Mouse (Mus musculus) limb, embryonic 12.5 days (tissue): ENCODE measurements around the gene Col4a5. TPM values are rescaled to one million over a fixed set of nuclear protein-coding genes. Genes with fewer than 3 reads are reported as not detected.
A peak's percentile ranks its signal among the peaks of the same experiment; 100 is the strongest.

Experiments used
- ATAC-seq: fragments of 200-750 bp; cut with Nextera tagmentation; 2 replicates; pipeline ENCODE4 v1.8.0; 2017; ENCODE audit warnings: low read depth, moderate TSS enrichment; ENCODE audit not compliant: insufficient number of reproducible peaks, insufficient read depth, low FRiP score, low TSS enrichment
- H3K27ac ChIP-seq: fragments of 300-500 bp; sonication (generic); 2 replicates; pipeline ENCODE4 v1.5.1; 2016; ENCODE audit warnings: mild to moderate bottlenecking, moderate library complexity
- H3K27me3 ChIP-seq: fragments of 300-500 bp; sonication (generic); 2 replicates; pipeline ENCODE4 v1.6.1; 2016; ENCODE audit warnings: mild to moderate bottlenecking, moderate library complexity
- H3K36me3 ChIP-seq: fragments of 300-500 bp; sonication (generic); 2 replicates; pipeline ENCODE4 v1.6.1; 2016; ENCODE audit warnings: mild to moderate bottlenecking, moderate library complexity
- H3K4me1 ChIP-seq: fragments of 300-500 bp; sonication (generic); replicated peaks from 2 replicates; pipeline ENCODE4 v1.6.1; 2016
- H3K4me2 ChIP-seq: fragments of 300-500 bp; sonication (generic); 2 replicates; pipeline ENCODE4 v1.6.1; 2016; ENCODE audit warnings: mild to moderate bottlenecking, moderate library complexity
- H3K4me3 ChIP-seq: fragments of 300-500 bp; sonication (generic); replicated peaks from 2 replicates; pipeline ENCODE4 v1.5.1; 2016; ENCODE audit warnings: mild to moderate bottlenecking
- H3K9ac ChIP-seq: fragments of 300-500 bp; sonication (generic); replicated peaks from 2 replicates; pipeline ENCODE4 v1.6.1; 2016; ENCODE audit warnings: mild to moderate bottlenecking, moderate library complexity
- H3K9me3 ChIP-seq: fragments of 300-500 bp; sonication (generic); 2 replicates; pipeline ENCODE4 v1.6.1; 2016; ENCODE audit warnings: mild to moderate bottlenecking, moderate library complexity
- WGBS: fragments of 180-500 bp; shearing (Covaris S2); methylation state at CpG from one replicate; pipeline ENCODE4 v1.1.7; 2016; 5-methylcytosine and 5-hydroxymethylcytosine counted together
- polyA plus RNA-seq: library from polyadenylated mRNA; unstranded; fragments of >200 nt; fragmentation: Nextera tagmentation; extraction: Ambion mirVana; gene quantifications from 2 replicates; pipeline ENCODE4 v1.2.1, GENCODE M21; 2016

Col4a5 gene
- 11.2 and 12.4 TPM in 2 replicates for polyA plus RNA-seq

- peak; percentile 71; the same call in 1 of the 2 replicates for ATAC-seq
- Histone ChIP-seq H3K9me3 (no peaks in the 10 kb centered on the region), H3K4me3 (peak within 1 kb of the TSS; percentile 50), H3K4me1 (no peaks in the 10 kb centered on the region), H3K9ac (peak within 1 kb of the TSS; percentile 48; the same call in 1 of the 2 replicates), H3K27me3 (peaks cover 28% of the 10 kb centered on the region), H3K27ac (no peak within 1 kb of the TSS), H3K4me2 (peak within 1 kb of the TSS; percentile 55), H3K36me3 (no peaks in the 10 kb centered on the region)
- 16% methylated on average over 13 of the region's 13 CpGs for WGBS
Measured at GRCm38 (mm10) chrX:141475110-141475509, at the start of gene Col4a5. Gene Col4a5 (plus strand): TSS chrX:141475385.

DNA sequence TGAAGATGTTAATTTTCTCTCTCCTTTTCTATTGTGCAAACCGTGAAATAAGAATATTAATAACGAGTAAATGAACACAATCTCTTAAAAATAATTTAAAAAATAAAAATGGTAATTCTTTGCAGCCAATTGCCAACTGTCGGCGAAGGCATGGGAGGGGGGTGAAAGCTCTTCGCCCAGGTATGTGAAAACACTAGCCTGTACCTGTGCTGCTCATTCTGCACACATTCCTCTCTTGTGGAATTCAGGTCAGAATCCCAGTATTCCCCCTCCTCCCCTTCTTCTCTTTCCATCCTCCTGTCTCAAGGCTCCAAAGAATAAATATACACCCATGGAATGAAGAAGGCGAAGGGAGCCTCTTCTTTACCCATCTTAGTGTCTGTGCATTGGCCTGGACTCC, 38.4 kb upstream of the Col4a5 start:
- no peaks in the 10 kb centered on the region for H3K36me3 ChIP-seq
- H3K9ac ChIP-seq: no peak overlapping the region
- no peak for ATAC-seq
- 89% methylated on average over 6 of the region's 6 CpGs for whole genome bisulfite sequencing
- H3K9me3 ChIP-seq: no peaks in the 10 kb centered on the region
- H3K4me3 ChIP-seq: no peak overlapping the region
- H3K27me3 ChIP-seq: peaks cover 15% of the 10 kb centered on the region
- H3K4me2 ChIP-seq: no peak overlapping the region
- H3K4me1 ChIP-seq: no peaks in the 10 kb centered on the region
- H3K27ac ChIP-seq: no peak overlapping the region

DNA sequence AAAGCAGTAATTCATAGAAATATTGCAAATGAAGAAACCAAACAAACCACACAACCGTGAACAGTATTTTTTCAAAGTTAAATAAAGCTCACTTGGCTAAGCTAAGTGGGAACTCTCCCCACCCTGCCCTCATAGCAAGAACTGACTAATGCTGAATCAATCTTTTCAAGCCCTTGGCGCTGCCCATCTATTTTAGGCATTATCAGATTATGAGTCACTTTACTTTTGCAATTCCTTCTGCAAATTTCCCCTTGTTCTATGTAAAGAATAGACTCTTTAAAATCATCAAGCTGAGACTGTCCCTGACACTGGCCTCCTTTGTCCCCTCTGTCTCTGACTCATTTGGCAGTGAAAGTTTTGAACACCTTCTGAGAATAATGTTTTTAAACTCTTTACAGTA, 35.8 kb upstream of the Col4a5 start:
- Histone ChIP-seq H3K4me2 (no peak overlapping the region), H3K4me1 (no peaks in the 10 kb centered on the region), H3K27ac (no peak overlapping the region), H3K36me3 (no peaks in the 10 kb centered on the region), H3K27me3 (peaks cover 12% of the 10 kb centered on the region), H3K9ac (no peak overlapping the region), H3K9me3 (no peaks in the 10 kb centered on the region), H3K4me3 (no peak overlapping the region)
- WGBS: 74% methylated on average over 2 of the region's 2 CpGs
- ATAC-seq: no peak

GRCm38 (mm10) chrX:141447936-141448335, 27.2 kb upstream of the Col4a5 start:
- H3K4me3 ChIP-seq: no peak overlapping the region
- no peak overlapping the region for H3K9ac ChIP-seq
- no peak overlapping the region for H3K4me2 ChIP-seq
- H3K4me1 ChIP-seq: no peaks in the 10 kb centered on the region
- peaks cover 13% of the 10 kb centered on the region for H3K27me3 ChIP-seq
- no peaks in the 10 kb centered on the region for H3K9me3 ChIP-seq
- no peak overlapping the region for H3K27ac ChIP-seq
- no peak for ATAC-seq
- 69% methylated on average over 1 of the region's 1 CpGs for WGBS
- no peaks in the 10 kb centered on the region for H3K36me3 ChIP-seq

GRCm38 (mm10) chrX:141473470-141474302, 1.5 kb upstream of the Col4a5 start, which contains the start of gene Col4a6:
Gene Col4a6 (minus strand): TSS chrX:141474076.
- H3K4me1 ChIP-seq: no peaks in the 10 kb centered on the region
- H3K27me3 ChIP-seq: peaks cover 28% of the 10 kb centered on the region
- no peak within 1 kb of the TSS for H3K9ac ChIP-seq
- 18% methylated on average over 16 of the region's 16 CpGs for WGBS
- no peak within 1 kb of the TSS for H3K27ac ChIP-seq
- no peak for ATAC-seq
- H3K9me3 ChIP-seq: no peaks in the 10 kb centered on the region
- H3K36me3 ChIP-seq: no peaks in the 10 kb centered on the region
- peak within 1 kb of the TSS; percentile 50 for H3K4me3 ChIP-seq
- peak within 1 kb of the TSS; percentile 59 for H3K4me2 ChIP-seq

GRCm38 (mm10) chrX:141475566-141476327, 562 bp downstream of the Col4a5 start:
- Histone ChIP-seq H3K9ac (peak overlapping the region; percentile 48; the same call in 1 of the 2 replicates), H3K27me3 (peaks cover 25% of the 10 kb centered on the region), H3K9me3 (no peaks in the 10 kb centered on the region), H3K4me3 (peak overlapping the region; percentile 50), H3K27ac (no peak overlapping the region), H3K4me1 (no peaks in the 10 kb centered on the region), H3K4me2 (peak overlapping the region; percentile 55), H3K36me3 (no peaks in the 10 kb centered on the region)
- 14% methylated on average over 14 of the region's 14 CpGs for WGBS
- ATAC-seq: peak; percentile 52; the same call in 1 of the 2 replicates

DNA sequence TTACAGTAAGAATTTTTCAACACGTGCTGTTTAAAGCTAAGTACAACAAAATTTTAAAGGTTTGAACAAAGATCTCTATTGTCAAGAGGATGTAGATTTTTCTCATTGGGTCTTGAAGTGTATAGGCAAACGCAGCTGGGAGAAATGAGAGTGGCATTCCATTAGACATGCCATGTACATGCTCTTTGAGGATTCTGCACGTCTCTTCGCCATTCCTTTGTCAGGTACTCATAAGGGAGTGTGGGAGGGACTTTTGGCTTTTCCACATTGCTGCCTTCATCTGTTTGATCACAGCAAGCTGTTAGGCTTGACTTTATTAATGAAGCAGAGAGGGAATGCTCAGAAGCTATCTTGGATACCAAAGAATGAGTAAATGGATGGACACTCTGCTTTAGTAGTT, 19.4 kb downstream of the Col4a5 start:
- ATAC-seq: no peak
- no peak overlapping the region for H3K4me3 ChIP-seq
- no peak overlapping the region for H3K9ac ChIP-seq
- H3K4me1 ChIP-seq: no peaks in the 10 kb centered on the region
- no peak overlapping the region for H3K4me2 ChIP-seq
- H3K27ac ChIP-seq: no peak overlapping the region
- H3K9me3 ChIP-seq: no peaks in the 10 kb centered on the region
- no peaks in the 10 kb centered on the region for H3K36me3 ChIP-seq
- H3K27me3 ChIP-seq: no peaks in the 10 kb centered on the region; the same call in 1 of the 2 replicates
- 80% methylated on average over 4 of the region's 4 CpGs for WGBS

- no peaks in the 10 kb centered on the region for H3K27me3 ChIP-seq
- no peak overlapping the region for H3K9ac ChIP-seq
- 96% methylated on average over 1 of the region's 1 CpGs for WGBS
- H3K4me1 ChIP-seq: no peaks in the 10 kb centered on the region
- no peaks in the 10 kb centered on the region for H3K9me3 ChIP-seq
- H3K36me3 ChIP-seq: no peaks in the 10 kb centered on the region
- no peak for ATAC-seq
- no peak overlapping the region for H3K27ac ChIP-seq
- no peak overlapping the region for H3K4me3 ChIP-seq
- H3K4me2 ChIP-seq: no peak overlapping the region
Measured at GRCm38 (mm10) chrX:141503125-141503524, 27.9 kb downstream of the Col4a5 start.

DNA sequence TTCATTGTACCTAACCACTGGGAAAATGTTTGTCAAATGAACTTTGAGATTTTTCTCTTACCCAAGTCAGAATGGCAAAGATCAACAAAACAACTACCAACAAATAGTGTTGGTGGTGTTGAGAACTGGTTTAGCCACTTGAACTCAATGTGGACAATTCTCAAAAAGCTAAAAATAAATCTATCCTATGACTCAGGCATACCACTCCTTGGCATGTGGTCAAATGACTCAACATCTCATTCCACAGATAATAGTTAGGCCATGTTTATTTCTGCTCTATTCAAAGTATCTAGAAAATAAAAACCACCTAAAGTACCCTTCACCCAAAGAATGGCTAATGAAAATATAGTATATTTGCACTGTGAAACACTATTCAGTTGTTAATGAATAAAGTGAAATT, 58.3 kb downstream of the Col4a5 start:
- no peaks in the 10 kb centered on the region for H3K36me3 ChIP-seq
- H3K27ac ChIP-seq: no peak overlapping the region
- no peaks in the 10 kb centered on the region for H3K9me3 ChIP-seq
- no peaks in the 10 kb centered on the region for H3K4me1 ChIP-seq
- ATAC-seq: no peak
- H3K9ac ChIP-seq: no peak overlapping the region
- no peak overlapping the region for H3K4me3 ChIP-seq
- H3K27me3 ChIP-seq: no peaks in the 10 kb centered on the region
- H3K4me2 ChIP-seq: no peak overlapping the region

DNA sequence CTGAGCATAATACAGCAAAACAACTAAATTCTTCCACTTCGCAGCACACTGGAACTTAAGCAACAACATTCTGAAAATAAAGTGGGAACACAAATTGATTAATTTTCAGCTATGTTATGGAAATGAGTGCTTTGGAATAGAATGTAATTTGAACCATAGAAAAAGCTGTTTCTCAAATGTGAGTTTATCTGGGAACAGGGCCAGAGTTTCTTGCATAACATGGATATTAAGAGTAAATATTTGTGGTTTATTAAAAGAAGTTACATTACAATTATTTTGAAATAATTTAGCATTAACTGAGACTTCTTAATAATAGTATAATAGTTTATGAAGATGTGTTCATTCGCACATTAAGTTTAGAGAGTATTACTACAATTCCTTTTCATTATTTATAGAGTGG, 72.3 kb downstream of the Col4a5 start:
- Histone ChIP-seq H3K36me3 (no peaks in the 10 kb centered on the region), H3K9ac (no peak overlapping the region), H3K9me3 (no peaks in the 10 kb centered on the region), H3K27me3 (peaks cover 3% of the 10 kb centered on the region; the same call in 1 of the 2 replicates), H3K4me3 (no peak overlapping the region), H3K4me1 (no peaks in the 10 kb centered on the region), H3K4me2 (no peak overlapping the region), H3K27ac (no peak overlapping the region)
- no peak for ATAC-seq
- WGBS: 82% methylated on average over 2 of the region's 2 CpGs

DNA sequence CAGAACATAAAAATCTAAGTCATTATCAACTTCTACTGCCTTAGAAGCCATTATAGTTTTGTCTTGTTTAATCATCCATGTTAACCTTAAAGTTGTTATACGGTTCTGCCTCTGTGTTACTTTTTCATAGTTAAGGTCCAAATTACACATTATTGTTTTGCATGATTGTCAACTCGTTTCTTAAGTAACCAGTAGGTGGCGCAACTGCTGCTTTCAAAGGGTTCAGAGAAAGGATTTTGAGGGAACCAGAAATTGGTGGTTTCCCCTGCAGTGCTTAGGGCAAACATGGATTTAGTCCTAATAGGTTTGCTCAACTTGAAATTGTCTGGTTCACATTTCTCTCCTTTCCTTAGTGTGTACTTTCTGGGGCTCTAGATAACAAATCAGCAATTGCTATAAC, 115.1 kb downstream of the Col4a5 start:
- 24% methylated on average over 3 of the region's 3 CpGs for WGBS
- H3K4me1 ChIP-seq: no peaks in the 10 kb centered on the region
- H3K27ac ChIP-seq: no peak overlapping the region
- no peaks in the 10 kb centered on the region for H3K9me3 ChIP-seq
- ATAC-seq: no peak
- no peaks in the 10 kb centered on the region for H3K36me3 ChIP-seq
- H3K4me2 ChIP-seq: no peak overlapping the region
- H3K27me3 ChIP-seq: peaks cover 12% of the 10 kb centered on the region; the same call in 1 of the 2 replicates
- H3K9ac ChIP-seq: no peak overlapping the region
- no peak overlapping the region for H3K4me3 ChIP-seq
